In genomic region chr13:100859117-100859516, GRCm38 (mm10) we compare ENCODE assay signal across 24 mouse cellular contexts. TPM values are rescaled to one million over a fixed set of nuclear protein-coding genes. Genes with fewer than 3 reads are reported as not detected.
A peak's percentile ranks its signal among the peaks of the same experiment; 100 is the strongest.
DNase-seq lines count a peak whose midpoint lies in the region; ATAC-seq and TF ChIP-seq lines count a peak whose summit lies in the region.
"Had no signal": no experiment of that assay in that cellular context is flagged by ENCODE, and none has a peak within 500 bp of the region (broad histone marks: within the 10 kb centered on the region; RNA-seq: fewer than 3 reads in every experiment).

No protein-coding gene starts in this region.

- H3K9ac ChIP-seq in liver, embryonic 12.5 days = no peak overlapping the region
- H3K9ac ChIP-seq in hindbrain, embryonic 13.5 days = no peak overlapping the region
- H3K9ac ChIP-seq: embryonic facial prominence, embryonic 13.5 days; forebrain, embryonic 12.5 days; hindbrain, embryonic 12.5 days; limb, embryonic 13.5 days; midbrain, embryonic 15.5 days; stomach, embryonic 15.5 days had no signal

- no peak for DNase-seq in frontal cortex, postnatal 25 days (ENCODE audit: low spot score in 2 of 2)
- DNase-seq in liver = peak; percentile 18
- no peak for DNase-seq in gastrocnemius, adult 2 months
- DNase-seq: cerebellum, adult 18-20 months; cerebellum, postnatal 25 days; embryo, embryonic 11 days; kidney, adult 11 months; kidney, postnatal 36 days; lung, postnatal 10 days; right cerebral cortex, adult 18-20 months; thymus, postnatal 25 days had no signal

- no peaks in the 10 kb centered on the region for H3K36me3 ChIP-seq in liver, embryonic 12.5 days
- no peaks in the 10 kb centered on the region for H3K36me3 ChIP-seq in hindbrain, embryonic 13.5 days
- H3K36me3 ChIP-seq: embryonic facial prominence, embryonic 13.5 days; forebrain, embryonic 12.5 days; hindbrain, embryonic 12.5 days; limb, embryonic 13.5 days; midbrain, embryonic 15.5 days; stomach, embryonic 15.5 days had no signal

- WGBS in liver, embryonic 12.5 days (ENCODE audit: insufficient replicate concordance) = 59% methylated on average over 7 of the region's 7 CpGs
- WGBS in hindbrain, embryonic 13.5 days = 87% methylated on average over 7 of the region's 7 CpGs

- intact Hi-C loops in gastrocnemius, adult 2 months (cut with DNase I) = no loop called here

- no peak overlapping the region for H3K4me2 ChIP-seq in liver, embryonic 12.5 days
- no peak overlapping the region for H3K4me2 ChIP-seq in hindbrain, embryonic 13.5 days
- H3K4me2 ChIP-seq: embryonic facial prominence, embryonic 13.5 days; forebrain, embryonic 12.5 days; heart, embryonic 11.5 days; hindbrain, embryonic 12.5 days; limb, embryonic 13.5 days; midbrain, embryonic 15.5 days; stomach, embryonic 15.5 days had no signal

- H3K27ac ChIP-seq in liver, embryonic 12.5 days = no peak overlapping the region
- H3K27ac ChIP-seq in hindbrain, embryonic 13.5 days = no peak overlapping the region
- no peak overlapping the region for H3K27ac ChIP-seq in gastrocnemius, adult 2 months
- H3K27ac ChIP-seq: embryonic facial prominence, embryonic 13.5 days; forebrain, embryonic 12.5 days; hindbrain, embryonic 12.5 days; midbrain, embryonic 15.5 days; stomach, embryonic 15.5 days had no signal

- no peak for TF ChIP-seq CTCF in gastrocnemius, adult 2 months (IDR thresholded peaks at IDR 0.05)

- no peaks in the 10 kb centered on the region for H3K9me3 ChIP-seq in liver, embryonic 12.5 days (replicated peaks)
- no peaks in the 10 kb centered on the region for H3K9me3 ChIP-seq in hindbrain, embryonic 13.5 days
- H3K9me3 ChIP-seq: embryonic facial prominence, embryonic 13.5 days; forebrain, embryonic 12.5 days; hindbrain, embryonic 12.5 days; limb, embryonic 13.5 days; midbrain, embryonic 15.5 days; stomach, embryonic 15.5 days had no signal

- no peak overlapping the region for H3K4me3 ChIP-seq in liver, embryonic 12.5 days
- no peak overlapping the region for H3K4me3 ChIP-seq in hindbrain, embryonic 13.5 days
- no peak overlapping the region for H3K4me3 ChIP-seq in gastrocnemius, adult 2 months
- H3K4me3 ChIP-seq: embryonic facial prominence, embryonic 13.5 days; erythroblast, embryonic 14.5 days; forebrain, embryonic 12.5 days; hindbrain, embryonic 12.5 days; limb, embryonic 13.5 days; midbrain, embryonic 15.5 days; myocyte; stomach, embryonic 15.5 days had no signal

- peak; percentile 28; the same call in 1 of the 2 replicates for ATAC-seq in frontal cortex, adult (ENCODE audit: low TSS enrichment)
- ATAC-seq in liver, embryonic 12.5 days = no peak
- ATAC-seq in hematopoietic stem cell, adult 5-6 weeks (replicated peaks in 1 of 2; ENCODE audit: insufficient read depth in 1 of 2, low FRiP score in 2 of 2, low TSS enrichment in 1 of 2, low read depth in 1 of 2, poor library complexity in 2 of 2, severe bottlenecking in 2 of 2) = peak; percentile 56 to 68
- no peak for ATAC-seq in hindbrain, embryonic 13.5 days (ENCODE audit: low FRiP score)
- ATAC-seq: midbrain, embryonic 15.5 days had no signal

- H3K27me3 ChIP-seq in liver, embryonic 12.5 days (replicated peaks) = no peaks in the 10 kb centered on the region
- H3K27me3 ChIP-seq in hindbrain, embryonic 13.5 days = no peaks in the 10 kb centered on the region
- H3K27me3 ChIP-seq: embryonic facial prominence, embryonic 13.5 days; forebrain, embryonic 12.5 days; hindbrain, embryonic 12.5 days; limb, embryonic 13.5 days; midbrain, embryonic 15.5 days; stomach, embryonic 15.5 days had no signal

- peaks cover 50% of the 10 kb centered on the region for H3K4me1 ChIP-seq in liver, embryonic 12.5 days
- H3K4me1 ChIP-seq in hindbrain, embryonic 13.5 days (replicated peaks) = no peaks in the 10 kb centered on the region
- H3K4me1 ChIP-seq: embryonic facial prominence, embryonic 13.5 days; forebrain, embryonic 12.5 days; hindbrain, embryonic 12.5 days; limb, embryonic 13.5 days; midbrain, embryonic 15.5 days; stomach, embryonic 15.5 days had no signal

RNA-seq across cellular contexts. Expression of gene Slc30a5, which starts 25.9 kb away (rescaled TPM):
- polyA plus RNA-seq in liver, embryonic 12.5 days (2016; fragmentation: Nextera tagmentation; extraction: Ambion mirVana) = 40.8 and 45.1 TPM in 2 replicates
- 83.7 and 107 TPM in 2 replicates for total RNA-seq in hematopoietic stem cell, adult 5-6 weeks (2017)
- 32.9 and 34.3 TPM in 2 replicates for polyA plus RNA-seq in hindbrain, embryonic 13.5 days (2015; fragmentation: Nextera tagmentation; extraction: Ambion mirVana)
- total RNA-seq in gastrocnemius, adult 2 months (2021) = 10 to 100 TPM in 1 of 2 experiments, 1 to 10 TPM in 1; 9.1 to 13.6 TPM

Comparison
In these comparisons a context has a peak if more than half of its experiments do, and no peak if none do; other contexts are left out.
1. ATAC-seq: peak in frontal cortex, adult (single experiment) and hematopoietic stem cell, adult 5-6 weeks (2 of 2); none in liver, embryonic 12.5 days (single experiment) and hindbrain, embryonic 13.5 days (single experiment).